Mouse (Mus musculus) large intestine, adult 2 months (tissue): ENCODE results near the gene Fbxl15. TPM values are rescaled to one million over a fixed set of nuclear protein-coding genes. Genes with fewer than 3 reads are reported as not detected.

Experiments used
- DNase-seq: peaks from one replicate; pipeline ENCODE4 v3.0.0-alpha.2; 2012; ENCODE audit warnings: low read depth, low spot score
- whole genome bisulfite sequencing: fragments of 180-500 bp; shearing (Covaris S2); methylation state at CpG from one replicate; pipeline ENCODE4 v1.1.7; 2018; 5-methylcytosine and 5-hydroxymethylcytosine counted together
- polyA plus RNA-seq: library from polyadenylated mRNA; depleted of rRNA; stranded (reverse); fragments of >200 nt; gene quantifications from 2 replicates; pipeline ENCODE4 v1.2.3, GENCODE M21; 2012

The Fbxl15 gene
- polyA plus RNA-seq, 1 experiment, result 14.5 TPM

DNA sequence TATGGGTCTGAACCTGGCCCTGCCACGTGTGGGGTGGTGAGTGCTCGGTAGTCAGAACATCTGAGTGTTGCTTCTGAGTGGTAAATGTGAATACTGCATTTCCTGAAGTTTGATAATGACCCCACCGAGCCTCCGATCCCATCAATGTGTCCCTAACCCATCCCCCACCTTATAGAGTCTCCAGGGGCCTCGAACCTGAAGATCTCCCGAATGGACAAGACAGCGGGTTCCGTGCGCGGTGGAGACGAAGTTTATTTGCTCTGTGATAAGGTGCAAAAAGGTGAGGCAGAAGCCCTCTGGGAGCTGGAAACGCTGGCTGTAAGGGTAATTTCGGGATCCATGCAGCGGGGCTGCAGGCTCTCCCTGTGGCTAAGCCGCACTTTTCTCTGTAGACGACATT is 20.2 kb upstream of the Fbxl15 start:
- no peak for DNase-seq
- WGBS, result 93% methylated on average over 16 of the region's 16 CpGs

- DNase-seq, result no peak
- WGBS, result 91% methylated on average over 16 of the region's 16 CpGs
These were observed 19.7 kb upstream of the Fbxl15 start for GRCm38 (mm10) chr19:46308303-46308702.

DNA sequence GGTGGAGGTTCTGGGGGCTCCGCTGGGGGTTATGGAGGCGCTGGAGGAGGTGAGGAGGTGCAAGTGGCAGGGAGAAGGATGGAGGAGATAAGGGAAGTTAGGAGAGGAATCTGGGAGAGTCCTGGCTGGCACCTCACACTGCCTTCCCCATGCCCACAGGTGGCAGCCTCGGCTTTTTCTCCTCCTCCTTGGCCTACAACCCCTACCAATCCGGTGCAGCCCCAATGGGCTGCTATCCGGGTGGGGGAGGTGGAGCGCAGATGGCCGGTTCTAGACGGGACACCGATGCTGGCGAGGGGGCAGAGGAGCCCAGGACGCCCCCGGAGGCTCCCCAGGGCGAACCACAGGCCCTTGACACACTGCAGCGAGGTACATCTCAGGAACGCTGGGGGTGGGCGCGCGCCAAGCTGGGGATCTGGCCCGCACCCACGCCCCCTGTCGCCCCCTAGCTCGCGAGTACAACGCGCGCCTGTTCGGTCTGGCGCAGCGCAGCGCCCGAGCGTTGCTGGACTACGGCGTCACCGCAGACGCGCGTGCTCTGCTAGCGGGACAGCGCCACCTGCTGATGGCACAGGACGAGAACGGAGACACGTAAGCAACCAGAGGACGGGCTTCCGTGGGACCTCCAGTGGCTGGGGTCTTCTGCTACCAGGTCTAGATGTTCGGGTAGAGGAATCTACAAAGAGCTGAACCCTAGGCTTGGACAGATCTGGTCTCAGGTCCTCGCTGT is 19.1 kb upstream of the Fbxl15 start:
- WGBS, result 6% methylated on average over 47 of the region's 47 CpGs

GRCm38 (mm10) chr19:46309651-46310305 is 18.2 kb upstream of the Fbxl15 start:
- no peak for DNase-seq

More for the DNA sequence above, 19.1 kb upstream of the Fbxl15 start:
- DNase-seq, result no peak

DNA sequence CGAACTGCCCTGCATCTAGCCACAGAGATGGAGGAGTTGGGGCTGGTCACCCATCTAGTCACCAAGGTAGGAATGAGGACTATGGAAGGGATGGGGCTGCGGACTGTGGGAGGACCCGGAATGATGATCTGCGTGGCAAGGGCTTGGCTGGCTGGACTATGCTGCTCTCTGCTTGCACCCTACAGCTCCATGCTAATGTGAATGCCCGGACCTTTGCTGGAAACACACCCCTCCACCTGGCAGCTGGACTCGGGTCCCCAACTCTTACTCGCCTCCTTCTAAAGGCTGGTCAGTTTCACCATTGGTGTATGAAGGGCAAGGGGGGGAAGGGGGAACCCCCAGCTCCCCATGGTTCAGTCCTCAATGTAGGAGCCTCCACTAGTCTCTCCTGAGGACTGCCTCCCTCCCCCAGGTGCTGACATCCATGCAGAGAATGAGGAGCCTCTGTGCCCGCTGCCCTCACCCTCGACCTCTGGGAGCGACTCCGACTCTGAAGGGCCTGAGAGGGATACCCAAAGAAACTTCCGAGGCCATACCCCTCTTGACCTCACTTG is 17.6 kb upstream of the Fbxl15 start:
- 96% methylated on average over 12 of the region's 12 CpGs for whole genome bisulfite sequencing
- DNase-seq, result no peak

More at GRCm38 (mm10) chr19:46309651-46310305, 18.2 kb upstream of the Fbxl15 start:
- 86% methylated on average over 21 of the region's 21 CpGs for WGBS

DNA sequence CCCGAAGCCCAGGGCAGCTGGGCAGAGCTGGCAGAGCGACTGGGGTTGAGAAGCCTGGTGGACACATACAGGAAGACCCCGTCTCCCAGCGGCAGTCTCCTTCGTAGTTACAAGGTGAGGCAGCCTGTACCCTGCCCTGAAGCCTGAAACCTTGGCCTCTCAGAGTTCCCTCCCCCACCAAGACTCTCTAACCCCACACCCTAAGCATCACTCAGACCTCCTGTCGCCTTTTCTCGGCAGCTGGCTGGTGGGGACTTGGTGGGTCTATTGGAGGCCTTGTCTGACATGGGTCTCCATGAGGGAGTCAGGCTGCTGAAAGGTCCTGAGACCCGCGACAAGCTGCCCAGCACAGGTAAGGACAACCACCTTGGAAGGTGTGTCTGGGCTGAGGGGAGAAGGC is 16.6 kb upstream of the Fbxl15 start:
- WGBS, result 89% methylated on average over 9 of the region's 9 CpGs
- no peak for DNase-seq

- WGBS, result 89% methylated on average over 21 of the region's 21 CpGs
- DNase-seq, result no peak
These were observed 15.4 kb upstream of the Fbxl15 start for GRCm38 (mm10) chr19:46312566-46312965.

GRCm38 (mm10) chr19:46313116-46313515 is 14.9 kb upstream of the Fbxl15 start:
- WGBS, result 86% methylated on average over 9 of the region's 9 CpGs
- no peak for DNase-seq

DNA sequence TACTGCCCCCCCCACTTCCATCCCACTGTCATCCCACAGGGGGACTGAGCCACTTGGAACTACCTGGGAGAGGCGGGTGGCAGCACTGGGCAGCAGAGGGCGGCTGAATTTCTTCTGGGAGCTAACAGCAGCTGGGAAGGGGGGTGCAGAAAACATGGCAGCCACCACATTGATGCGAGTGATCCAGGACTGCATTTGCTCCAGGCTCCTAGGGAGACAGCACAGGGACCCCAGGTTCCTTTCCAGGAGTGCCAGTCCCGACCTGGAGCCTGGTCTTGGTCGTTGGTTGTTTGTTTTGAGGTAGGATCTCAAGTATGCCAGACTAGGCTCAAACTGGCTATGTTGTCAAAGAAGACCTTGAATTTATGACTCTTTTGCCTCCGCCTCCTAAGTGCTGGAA is 14.4 kb upstream of the Fbxl15 start:
- no peak for DNase-seq
- 70% methylated on average over 6 of the region's 6 CpGs for WGBS

GRCm38 (mm10) chr19:46314151-46314601 is 13.8 kb upstream of the Fbxl15 start:
- no peak for DNase-seq
- WGBS, result 24% methylated on average over 18 of the region's 18 CpGs

GRCm38 (mm10) chr19:46314872-46315742 is 12.9 kb upstream of the Fbxl15 start:
- WGBS, result 16% methylated on average over 14 of the region's 14 CpGs
- DNase-seq, result no peak

- WGBS, result 47% methylated on average over 12 of the region's 12 CpGs
- no peak for DNase-seq
These were observed 12.0 kb upstream of the Fbxl15 start for GRCm38 (mm10) chr19:46315752-46316610.

DNA sequence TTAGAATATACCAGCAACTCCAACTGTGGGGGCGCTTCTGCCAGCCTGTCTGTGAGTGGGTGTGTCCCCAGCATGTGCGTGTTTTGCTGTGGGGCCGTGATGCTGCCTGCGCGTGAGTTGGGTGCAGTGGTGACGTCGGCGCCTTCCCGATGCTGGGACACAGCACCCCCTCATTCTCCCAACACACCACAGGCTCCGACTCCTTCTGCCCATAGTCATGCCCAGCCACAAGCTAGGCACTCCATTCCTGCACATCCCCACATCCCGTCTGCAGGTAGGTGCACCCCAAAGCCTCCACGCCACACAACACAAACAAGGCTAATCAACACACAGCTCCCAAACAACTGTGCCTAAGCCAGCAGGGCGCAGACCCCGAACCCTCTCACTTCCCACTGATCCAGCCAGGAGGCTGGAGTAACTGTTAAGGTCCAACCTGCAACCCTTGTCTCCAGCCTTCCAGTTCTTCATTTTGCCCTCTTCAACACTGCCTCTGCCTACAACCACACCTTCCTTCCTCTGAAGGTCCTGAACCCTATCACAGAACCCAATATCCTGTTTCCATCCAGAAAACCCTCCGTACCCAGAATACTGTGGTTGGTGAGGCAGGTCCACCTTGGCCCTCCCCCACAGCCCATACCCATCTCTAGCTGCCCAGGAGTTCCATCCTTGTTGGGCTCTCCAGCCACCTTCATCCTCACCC is 11.0 kb upstream of the Fbxl15 start:
- DNase-seq, result no peak
- 29% methylated on average over 15 of the region's 15 CpGs for WGBS

DNA sequence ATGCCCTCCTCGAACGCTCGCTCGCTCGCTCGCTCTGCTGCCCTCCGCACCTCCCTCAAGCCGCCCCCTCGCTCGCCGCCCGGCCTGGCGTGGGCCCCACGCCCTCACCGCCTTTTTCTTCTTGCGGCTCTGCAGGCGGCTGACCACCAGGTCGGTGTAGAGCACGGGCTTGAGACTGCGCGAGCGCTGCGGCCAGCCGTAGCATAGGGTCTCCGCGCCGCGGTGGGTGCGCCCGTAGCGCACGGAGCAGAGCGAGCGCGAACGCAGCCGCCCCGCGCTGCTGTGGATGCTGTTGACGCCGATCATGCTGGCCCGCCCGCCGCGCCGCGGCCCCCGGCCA is 10.5 kb upstream of the Fbxl15 start:
- WGBS, result 3% methylated on average over 36 of the region's 48 CpGs
- DNase-seq, result no peak

- WGBS, result 5% methylated on average over 40 of the region's 42 CpGs
- DNase-seq, result no peak
These were observed 9.9 kb upstream of the Fbxl15 start for GRCm38 (mm10) chr19:46318031-46318471.

- 14% methylated on average over 16 of the region's 16 CpGs for WGBS
- DNase-seq, result no peak
These were observed 9.2 kb upstream of the Fbxl15 start for GRCm38 (mm10) chr19:46318586-46319378.

DNA sequence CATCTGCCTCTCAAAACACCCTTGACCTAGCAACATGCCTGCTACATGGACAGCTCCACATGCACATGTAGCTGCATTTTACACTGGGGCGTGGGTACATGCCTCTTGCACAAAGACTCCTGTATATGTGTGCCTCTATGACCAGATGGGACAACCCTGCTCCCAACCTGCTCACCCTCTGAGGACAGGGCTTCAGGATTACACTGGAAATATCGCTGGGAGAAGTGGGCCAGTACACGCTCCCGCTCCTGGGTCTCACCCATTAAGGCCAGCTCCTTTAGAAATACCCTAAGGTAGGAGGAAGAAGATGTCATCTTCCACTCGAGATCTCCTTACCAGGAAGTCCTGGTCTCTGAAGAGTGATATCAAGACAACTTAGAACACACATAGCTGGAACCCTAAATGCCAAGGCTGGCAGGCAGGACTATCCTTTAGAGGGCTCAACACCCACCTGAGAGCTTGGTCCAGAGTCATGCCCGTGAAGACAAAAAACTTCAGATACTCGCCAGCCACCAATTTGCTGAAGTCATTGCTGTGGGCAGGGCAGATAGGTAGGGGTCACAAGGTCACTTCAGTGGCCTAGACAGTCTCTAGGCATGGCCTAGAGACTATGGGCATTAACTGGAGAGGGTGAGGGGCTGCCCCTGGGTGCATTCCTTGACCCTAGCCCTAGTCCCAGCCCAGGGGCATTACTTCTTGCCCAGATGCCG is 7.8 kb upstream of the Fbxl15 start:
- WGBS, result 66% methylated on average over 8 of the region's 8 CpGs
- DNase-seq, result no peak
